Mouse (Mus musculus): Measurements from ENCODE around the gene Gcc1. TPM values are rescaled to one million over a fixed set of nuclear protein-coding genes. Genes with fewer than 3 reads are reported as not detected.

Gcc1 gene
- 12.0 TPM for polyA plus RNA-seq (2014; fragmentation: Illumina TruSeq; extraction: RNeasy Lipid Tissue Mini Kit (QIAGEN cat#74804); ENCODE audit: low read depth, low replicate concordance)

DNA sequence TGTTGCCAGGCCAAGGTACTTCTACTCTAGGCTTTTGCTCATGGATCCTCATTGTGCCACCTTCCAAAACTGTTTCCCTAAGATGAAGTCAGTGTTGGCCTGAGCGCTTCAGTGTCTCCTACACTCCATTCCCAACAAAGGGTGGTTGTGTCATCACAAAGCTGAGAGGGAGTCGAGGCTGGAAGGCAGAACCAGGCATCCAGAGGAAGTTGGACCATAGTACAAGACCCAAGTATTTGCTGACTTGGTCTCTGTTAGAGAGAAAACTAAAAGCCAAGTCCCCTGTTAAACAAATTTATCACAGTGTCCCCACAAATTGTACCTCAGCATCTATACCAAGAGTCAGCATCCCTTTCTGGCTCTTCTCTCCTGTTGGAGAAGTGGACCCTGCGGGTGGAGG, at the start of gene Gcc1:
Gcc1 (minus strand) TSS at position 101 of the 400 bp plus-strand sequence.

DNA sequence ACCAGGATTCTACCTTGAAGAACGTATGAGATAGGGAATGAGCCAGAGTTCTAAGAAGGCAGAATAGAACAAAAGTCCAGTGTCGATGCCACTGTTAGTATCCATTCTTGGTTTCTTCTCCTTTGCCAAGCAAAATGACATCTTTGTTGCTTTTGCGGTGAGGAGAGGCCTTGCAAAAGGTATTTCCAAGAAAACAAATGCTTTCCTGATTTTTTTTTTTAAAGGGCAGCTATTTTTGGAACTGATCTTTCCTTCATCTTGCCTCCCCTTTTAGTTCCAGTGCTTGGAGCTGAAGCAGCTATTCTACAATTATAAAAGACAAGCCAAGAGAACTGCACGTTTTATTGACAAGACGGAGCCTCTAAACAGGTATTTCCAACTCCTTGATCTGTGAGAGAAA, 46.6 kb upstream of the Gcc1 start, which contains the start of gene Snd1:
Snd1 (plus strand) TSS at position 301 of the 400 bp plus-strand sequence.

DNA sequence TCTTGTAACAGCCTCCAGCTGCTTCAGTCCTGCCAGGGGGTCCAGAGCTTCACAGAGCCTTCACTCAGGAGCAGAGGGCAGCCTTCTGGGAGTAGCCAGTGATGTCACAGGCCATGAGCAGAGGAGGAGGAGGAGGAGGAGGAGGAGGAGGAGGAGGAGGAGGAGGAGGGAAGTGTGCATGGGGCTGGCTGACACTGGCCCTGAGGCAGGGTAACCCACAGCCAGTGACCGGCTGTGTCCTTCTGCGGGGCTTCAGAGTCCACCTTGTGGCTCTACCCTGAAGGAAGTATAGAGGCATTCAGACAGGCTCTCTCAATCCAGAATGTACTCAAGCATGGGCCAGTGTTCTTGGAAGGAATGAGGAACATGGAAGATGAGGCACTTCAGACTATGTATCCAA, 21.1 kb upstream of the Gcc1 start, which contains the start of gene Pax4:
Pax4 (minus strand) TSS at position 101 of the 400 bp plus-strand sequence.

DNA sequence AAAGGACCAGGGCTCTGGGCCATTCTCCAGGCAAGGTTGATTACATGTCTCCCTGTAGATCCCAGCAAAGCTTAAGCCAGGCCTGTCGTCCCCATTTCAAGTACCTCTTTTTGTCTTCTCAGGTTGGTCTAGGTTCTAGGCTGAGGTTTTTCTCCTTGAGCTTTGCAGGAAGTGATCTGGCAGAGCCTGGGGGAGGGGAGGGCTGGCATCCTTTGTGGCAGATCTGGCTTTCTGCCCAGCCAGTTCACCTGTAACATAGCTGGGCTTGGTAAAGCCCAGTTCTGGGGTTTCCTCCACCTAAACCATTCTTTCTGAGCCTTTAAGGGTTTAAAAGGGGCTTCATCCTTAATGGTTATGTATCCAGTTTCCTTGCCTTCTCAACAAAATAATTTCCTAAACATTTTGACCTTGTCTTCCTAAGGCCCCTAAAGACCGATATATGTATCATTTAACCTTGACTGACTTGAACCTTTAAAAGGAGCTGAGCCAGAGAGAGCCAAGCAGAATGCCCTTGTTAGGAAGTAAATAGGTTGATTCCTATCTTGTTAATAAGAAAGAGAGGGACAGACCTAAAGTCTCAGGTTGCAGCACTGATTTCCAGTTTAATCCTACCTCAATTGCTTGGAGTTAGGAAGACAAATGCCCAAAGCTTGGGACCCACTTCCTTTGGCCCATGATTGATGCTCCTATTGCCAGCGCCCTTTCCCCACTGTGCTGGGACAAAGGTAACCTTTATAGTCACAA, 922 bp downstream of the Gcc1 start, which contains the start of gene Fscn3:
Fscn3 (plus strand) TSS at position 694 of the 744 bp plus-strand sequence.

DNA sequence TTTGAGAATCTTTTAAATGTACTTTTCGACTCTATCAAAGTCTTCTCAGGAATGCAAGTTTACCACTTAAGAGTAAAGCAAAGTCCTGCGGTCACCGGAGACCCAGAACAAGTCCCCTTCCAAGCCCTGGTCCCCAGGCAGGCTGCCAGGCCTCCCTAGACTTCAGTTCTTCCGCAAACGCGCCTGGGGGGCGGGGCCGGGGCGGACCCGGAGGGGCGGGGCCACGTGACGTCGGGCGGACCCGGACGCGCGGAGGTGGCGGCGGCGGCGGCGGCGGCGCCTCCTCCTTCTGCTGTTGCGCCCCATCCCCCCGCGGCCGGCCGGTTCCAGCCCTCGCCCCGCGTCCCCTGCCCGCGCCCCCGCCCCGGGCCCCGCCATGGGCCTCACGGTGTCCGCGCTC, 4.9 kb downstream of the Gcc1 start, which contains the start of gene Arf5:
Arf5 (plus strand) TSS at position 248 of the 400 bp plus-strand sequence.

DNA sequence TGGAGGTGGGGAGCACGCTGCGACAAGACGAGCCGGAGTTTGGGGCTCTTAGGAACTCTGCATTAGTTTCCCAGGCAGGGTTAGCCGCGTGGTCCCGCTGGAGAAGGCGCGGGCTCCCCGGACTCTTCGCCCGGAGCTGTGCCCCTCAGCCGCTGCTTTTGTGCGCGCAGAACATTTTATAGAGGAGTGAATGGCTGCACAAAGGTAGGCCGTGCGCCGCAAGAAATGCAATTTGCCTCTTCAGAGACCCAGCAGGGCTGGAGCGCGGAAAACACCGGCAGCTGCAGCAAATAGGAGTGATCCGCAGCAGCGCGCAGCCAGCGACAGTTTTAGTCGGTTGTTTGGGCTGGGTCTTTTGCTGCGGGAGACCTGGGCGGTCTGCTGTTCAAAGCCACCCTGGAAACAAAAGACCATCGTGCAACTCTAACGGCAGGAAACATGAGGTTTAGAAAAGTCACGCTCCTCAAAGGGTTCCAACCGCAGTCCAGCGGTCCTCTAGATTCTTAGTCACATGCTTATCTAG, 30.4 kb downstream of the Gcc1 start, which contains the start of gene Zfp800:
Zfp800 (minus strand) TSS at position 325 of the 523 bp plus-strand sequence.

Other genes with a start within 250 kb of the Gcc1 start
- gene Zfp800, start 30.4 kb downstream of the Gcc1 start, polyA plus RNA-seq (2014; fragmentation: Illumina TruSeq; extraction: RNeasy Lipid Tissue Mini Kit (QIAGEN cat#74804); ENCODE audit: low read depth, low replicate concordance) = 83.3 TPM
- gene Arf5, start 4.8 kb downstream of the Gcc1 start, polyA plus RNA-seq (2014; fragmentation: Illumina TruSeq; extraction: RNeasy Lipid Tissue Mini Kit (QIAGEN cat#74804); ENCODE audit: low read depth, low replicate concordance) = 25.8 TPM
- not detected for gene Fscn3, start 601 bp downstream of the Gcc1 start, polyA plus RNA-seq (2014; fragmentation: Illumina TruSeq; extraction: RNeasy Lipid Tissue Mini Kit (QIAGEN cat#74804); ENCODE audit: low read depth, low replicate concordance)
- not detected for gene Pax4, start 21.0 kb upstream of the Gcc1 start, polyA plus RNA-seq (2014; fragmentation: Illumina TruSeq; extraction: RNeasy Lipid Tissue Mini Kit (QIAGEN cat#74804); ENCODE audit: low read depth, low replicate concordance)
- 10.9 TPM for gene Snd1, start 46.7 kb upstream of the Gcc1 start, polyA plus RNA-seq (2014; fragmentation: Illumina TruSeq; extraction: RNeasy Lipid Tissue Mini Kit (QIAGEN cat#74804); ENCODE audit: low read depth, low replicate concordance)

Measured in sigmoid colon, adult 10 weeks (tissue).